ENCODE assay signal across 24 mouse cellular contexts in the genomic region with DNA sequence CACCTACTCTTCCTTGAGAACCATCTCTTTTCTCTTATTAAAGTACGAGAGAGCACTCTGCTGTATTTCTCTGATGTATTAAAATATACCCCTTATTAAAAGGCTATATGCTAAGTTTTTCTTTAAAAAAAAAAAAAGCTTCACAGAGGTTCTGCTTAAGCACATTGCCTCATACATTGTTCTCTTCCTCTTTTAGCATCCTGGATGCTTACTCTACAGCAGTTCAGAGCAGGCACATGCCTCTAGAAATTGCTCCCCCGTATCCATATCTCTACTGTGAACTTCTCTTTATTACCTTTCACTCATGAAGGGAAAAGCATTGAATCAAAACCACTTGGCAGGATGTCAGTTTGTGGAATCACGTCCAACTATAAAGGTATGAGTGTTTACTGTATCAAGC.
DNase-seq lines count a peak whose midpoint lies in the region; ATAC-seq lines count a peak whose summit lies in the region.
"Had no signal": no experiment of that assay in that cellular context is flagged by ENCODE, and none has a peak within 500 bp of the region (broad histone marks: within the 10 kb centered on the region; RNA-seq: fewer than 3 reads in every experiment).

No protein-coding gene starts in this region.

- 95% methylated on average over 3 of the region's 3 CpGs for WGBS in midbrain, embryonic 11.5 days
- 88% methylated on average over 3 of the region's 3 CpGs for WGBS in midbrain, embryonic 16.5 days

- no peak for ATAC-seq in midbrain, embryonic 11.5 days (ENCODE audit: low FRiP score)
- no peak for ATAC-seq in midbrain, embryonic 16.5 days
- ATAC-seq in megakaryocyte, adult 5-6 weeks (ENCODE audit: poor library complexity, severe bottlenecking), result peak; percentile 75
- ATAC-seq: forebrain, embryonic 14.5 days; forebrain, postnatal 0 days; intestine, postnatal 0 days had no signal

- H3K4me2 ChIP-seq in midbrain, embryonic 11.5 days, result no peak overlapping the region
- no peak overlapping the region for H3K4me2 ChIP-seq in midbrain, embryonic 16.5 days (ENCODE audit: low read length)
- H3K4me2 ChIP-seq: embryonic facial prominence, embryonic 15.5 days; heart, embryonic 11.5 days; hindbrain, embryonic 12.5 days; hindbrain, embryonic 15.5 days had no signal

- DNase-seq in midbrain, embryonic 11.5 days (ENCODE audit: low spot score, missing footprints), result peak; percentile 21
- DNase-seq in NIH3T3 (ENCODE audit: low read depth), result peak; percentile 68
- no peak for DNase-seq in cerebellum, postnatal 14 days
- DNase-seq in gastrocnemius, adult 18-20 months (ENCODE audit: low spot score), result no peak
- DNase-seq: adrenal gland, postnatal 10 days; adrenal gland, postnatal 36 days; B cell, adult 2 months; cerebellum, adult 18-20 months; cerebellum, adult 9-10 months; cerebellum, postnatal 25 days; embryo, embryonic 11 days; forebrain, postnatal 0 days; gastrocnemius, postnatal 25 days; heart, adult 2 months had no signal

- H3K36me3 ChIP-seq in midbrain, embryonic 11.5 days (ENCODE audit: control insufficient read depth, insufficient read depth, low read length), result no peaks in the 10 kb centered on the region
- H3K36me3 ChIP-seq in midbrain, embryonic 16.5 days (ENCODE audit: control insufficient read depth, insufficient read depth, low read length), result no peaks in the 10 kb centered on the region
- H3K36me3 ChIP-seq: embryonic facial prominence, embryonic 15.5 days; G1E; hindbrain, embryonic 12.5 days; hindbrain, embryonic 15.5 days had no signal

- H3K27ac ChIP-seq in midbrain, embryonic 11.5 days (ENCODE audit: low read depth, low read length), result no peak overlapping the region
- no peak overlapping the region for H3K27ac ChIP-seq in midbrain, embryonic 16.5 days (ENCODE audit: low read length)
- H3K27ac ChIP-seq: embryonic facial prominence, embryonic 15.5 days; heart, adult 2 months; hindbrain, embryonic 12.5 days; hindbrain, embryonic 15.5 days had no signal

- no peaks in the 10 kb centered on the region for H3K9me3 ChIP-seq in midbrain, embryonic 11.5 days (ENCODE audit: control insufficient read depth, low read length)
- no peaks in the 10 kb centered on the region for H3K9me3 ChIP-seq in midbrain, embryonic 16.5 days (replicated peaks; ENCODE audit: control insufficient read depth, low read length, poor library complexity, severe bottlenecking)
- H3K9me3 ChIP-seq: embryonic facial prominence, embryonic 15.5 days; G1E; hindbrain, embryonic 12.5 days; hindbrain, embryonic 15.5 days had no signal

- no peaks in the 10 kb centered on the region for H3K27me3 ChIP-seq in midbrain, embryonic 11.5 days (ENCODE audit: control insufficient read depth, insufficient read depth, low read length)
- H3K27me3 ChIP-seq in midbrain, embryonic 16.5 days (ENCODE audit: control insufficient read depth, insufficient read depth, low read depth, low read length), result no peaks in the 10 kb centered on the region
- H3K27me3 ChIP-seq: CH12.LX; embryonic facial prominence, embryonic 15.5 days; hindbrain, embryonic 12.5 days; hindbrain, embryonic 15.5 days had no signal

- no peak overlapping the region for H3K4me3 ChIP-seq in midbrain, embryonic 11.5 days (ENCODE audit: low read depth, low read length)
- H3K4me3 ChIP-seq in midbrain, embryonic 16.5 days (ENCODE audit: low read depth, low read length), result no peak overlapping the region
- H3K4me3 ChIP-seq: embryonic facial prominence, embryonic 15.5 days; heart, adult 2 months; hindbrain, embryonic 12.5 days; hindbrain, embryonic 15.5 days had no signal

- no peaks in the 10 kb centered on the region for H3K4me1 ChIP-seq in midbrain, embryonic 11.5 days (ENCODE audit: control insufficient read depth, insufficient read depth, low read length)
- H3K4me1 ChIP-seq in midbrain, embryonic 16.5 days (ENCODE audit: control insufficient read depth, insufficient read depth, low read length), result no peaks in the 10 kb centered on the region
- H3K4me1 ChIP-seq: hindbrain, embryonic 12.5 days; hindbrain, embryonic 15.5 days had no signal

- H3K9ac ChIP-seq in midbrain, embryonic 11.5 days (ENCODE audit: low read length), result no peak overlapping the region
- H3K9ac ChIP-seq in midbrain, embryonic 16.5 days (ENCODE audit: low read depth, low read length), result no peak overlapping the region
- H3K9ac ChIP-seq: embryonic facial prominence, embryonic 15.5 days; forebrain, postnatal 0 days; hindbrain, embryonic 12.5 days; hindbrain, embryonic 15.5 days had no signal

Comparison
In these comparisons a context has a peak if more than half of its experiments do, and no peak if none do; other contexts are left out.
1. DNase-seq: peak in midbrain, embryonic 11.5 days (single experiment) and NIH3T3 (single experiment); none in cerebellum, postnatal 14 days (0 of 2) and gastrocnemius, adult 18-20 months (single experiment).